Comparison of ENCODE assay signal across 10 mouse cellular contexts in genomic region chr2:146646237-146646972, GRCm38 (mm10).
A peak's percentile ranks its signal among the peaks of the same experiment; 100 is the strongest.
DNase-seq lines count a peak whose midpoint lies in the region; ATAC-seq and TF ChIP-seq lines count a peak whose summit lies in the region.
"Had no signal": no experiment of that assay in that cellular context is flagged by ENCODE, and none has a peak within 500 bp of the region (broad histone marks: within the 10 kb centered on the region; RNA-seq: fewer than 3 reads in every experiment).

No protein-coding gene starts in this region.

- H3K9ac ChIP-seq in hindbrain, embryonic 15.5 days: no peak overlapping the region
- no peak overlapping the region for H3K9ac ChIP-seq in midbrain, embryonic 12.5 days (replicated peaks)
- no peak overlapping the region for H3K9ac ChIP-seq in lung, postnatal 0 days (replicated peaks; ENCODE audit: low read depth)
- H3K9ac ChIP-seq: embryonic facial prominence, embryonic 15.5 days; liver, embryonic 14.5 days had no signal

- no peaks in the 10 kb centered on the region for H3K9me3 ChIP-seq in hindbrain, embryonic 15.5 days
- no peaks in the 10 kb centered on the region for H3K9me3 ChIP-seq in midbrain, embryonic 12.5 days
- no peaks in the 10 kb centered on the region for H3K9me3 ChIP-seq in lung, postnatal 0 days (ENCODE audit: low read length)
- H3K9me3 ChIP-seq: embryonic facial prominence, embryonic 15.5 days had no signal

- peaks cover 14% of the 10 kb centered on the region for H3K4me1 ChIP-seq in hindbrain, embryonic 15.5 days (replicated peaks)
- peaks cover 8% of the 10 kb centered on the region; the same call in 1 of the 2 replicates for H3K4me1 ChIP-seq in midbrain, embryonic 12.5 days
- H3K4me1 ChIP-seq in lung, postnatal 0 days (ENCODE audit: insufficient read depth, low read depth, low read length): no peaks in the 10 kb centered on the region
- H3K4me1 ChIP-seq: embryonic facial prominence, embryonic 15.5 days had no signal

- no peak for TF ChIP-seq CTCF in lung, postnatal 0 days (IDR thresholded peaks at IDR 0.05)

- 0 out of 2 replicates have a peak overlapping the region, but pooled peaks have one; percentile 13 for H3K4me3 ChIP-seq in hindbrain, embryonic 15.5 days
- no peak overlapping the region for H3K4me3 ChIP-seq in midbrain, embryonic 12.5 days
- no peak overlapping the region for H3K4me3 ChIP-seq in lung, postnatal 0 days (ENCODE audit: low read depth, low read length)
- H3K4me3 ChIP-seq: embryonic facial prominence, embryonic 15.5 days had no signal

- no peaks in the 10 kb centered on the region for H3K27me3 ChIP-seq in hindbrain, embryonic 15.5 days
- peaks cover 13% of the 10 kb centered on the region for H3K27me3 ChIP-seq in midbrain, embryonic 12.5 days
- H3K27me3 ChIP-seq in lung, postnatal 0 days (replicated peaks; ENCODE audit: insufficient read depth, low read length): no peaks in the 10 kb centered on the region
- H3K27me3 ChIP-seq: embryonic facial prominence, embryonic 15.5 days had no signal

- peak; percentile 6 for DNase-seq in brain, adult 2 months (ENCODE audit: low read depth, low spot score)
- DNase-seq in embryo, embryonic 10.5 days (ENCODE audit: low spot score): peak; percentile 42
- no peak for DNase-seq in urinary bladder, postnatal 36 days (ENCODE audit: low spot score in 2 of 2)
- no peak for DNase-seq in thymus, postnatal 25 days
- no peak for DNase-seq in lung, postnatal 0 days (ENCODE audit: low spot score)
- DNase-seq: gastrocnemius, postnatal 10 days had no signal

- 12% methylated on average over 16 of the region's 16 CpGs for WGBS in hindbrain, embryonic 15.5 days
- 28% methylated on average over 16 of the region's 16 CpGs for WGBS in midbrain, embryonic 12.5 days
- WGBS in lung, postnatal 0 days: 53% methylated on average over 16 of the region's 16 CpGs

- H3K27ac ChIP-seq in hindbrain, embryonic 15.5 days (replicated peaks): no peak overlapping the region
- no peak overlapping the region for H3K27ac ChIP-seq in midbrain, embryonic 12.5 days (replicated peaks)
- no peak overlapping the region for H3K27ac ChIP-seq in lung, postnatal 0 days (ENCODE audit: low read length)
- H3K27ac ChIP-seq: embryonic facial prominence, embryonic 15.5 days; liver, embryonic 14.5 days had no signal

- TF ChIP-seq EP300 in lung, postnatal 0 days (IDR thresholded peaks at IDR 0.05): no peak

- H3K36me3 ChIP-seq in hindbrain, embryonic 15.5 days: no peaks in the 10 kb centered on the region
- no peaks in the 10 kb centered on the region for H3K36me3 ChIP-seq in midbrain, embryonic 12.5 days
- no peaks in the 10 kb centered on the region for H3K36me3 ChIP-seq in lung, postnatal 0 days (ENCODE audit: insufficient read depth, low read length)
- H3K36me3 ChIP-seq: embryonic facial prominence, embryonic 15.5 days had no signal

- peak; percentile 88 for ATAC-seq in hindbrain, embryonic 15.5 days (ENCODE audit: low FRiP score, low read depth)
- peak; percentile 56; the same call in 1 of the 2 replicates for ATAC-seq in midbrain, embryonic 12.5 days (ENCODE audit: low FRiP score, low read depth)
- no peak for ATAC-seq in lung, postnatal 0 days

- H3K4me2 ChIP-seq in hindbrain, embryonic 15.5 days: peak overlapping the region; percentile 45
- no peak overlapping the region; the same call in 1 of the 2 replicates for H3K4me2 ChIP-seq in midbrain, embryonic 12.5 days (replicated peaks)
- H3K4me2 ChIP-seq in lung, postnatal 0 days (replicated peaks; ENCODE audit: low read depth, low read length): no peak overlapping the region
- H3K4me2 ChIP-seq: embryonic facial prominence, embryonic 15.5 days had no signal

Comparison
In these comparisons a context has a peak if more than half of its experiments do, and no peak if none do; other contexts are left out.
1. DNase-seq: peak in brain, adult 2 months (single experiment) and embryo, embryonic 10.5 days (single experiment); none in urinary bladder, postnatal 36 days (0 of 2), thymus, postnatal 25 days (single experiment) and lung, postnatal 0 days (single experiment).